Mouse (Mus musculus) left cerebral cortex, adult 11 months (tissue): ENCODE results near the gene Gm17409.

Experiments
- DNase-seq: peaks from one replicate; pipeline ENCODE4 v3.0.0; 2022; ENCODE audit warnings: low spot score

Gene Gm17409

DNA sequence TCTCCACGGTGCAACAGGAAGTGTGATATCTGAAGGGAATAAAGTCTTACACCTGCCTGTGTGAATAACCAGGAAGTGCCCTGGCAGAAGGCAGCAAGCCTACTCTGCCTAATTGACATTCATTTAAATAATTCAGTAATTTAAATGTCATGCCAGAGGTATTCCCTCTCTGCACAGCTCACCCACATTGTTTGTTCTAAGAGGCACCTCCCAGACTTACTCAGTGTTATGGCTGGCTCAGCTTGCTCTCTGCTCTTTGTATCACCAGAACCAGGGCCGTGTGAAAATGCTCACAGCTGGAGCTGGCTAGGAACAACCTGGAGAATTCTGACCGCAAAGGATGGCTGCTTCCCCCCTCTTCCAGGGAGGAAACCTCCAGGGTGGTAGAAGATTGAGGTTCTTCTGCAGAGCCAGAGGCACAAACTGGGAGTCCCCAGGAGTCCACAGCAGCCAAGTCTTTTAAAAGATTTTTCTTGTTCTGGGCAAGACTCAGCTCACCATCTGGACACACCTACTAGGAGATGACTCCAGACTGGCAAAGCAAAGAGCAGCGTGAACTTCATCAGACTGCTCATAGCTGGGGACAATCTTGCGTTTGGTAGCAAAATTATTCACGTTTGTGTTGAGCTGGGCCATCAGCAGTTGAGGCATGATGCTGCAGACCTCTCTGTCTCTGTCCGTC, 14.5 kb downstream of the Gm17409 start:
- no peak for DNase-seq

GRCm38 (mm10) chr2:58485152-58485551, 15.2 kb downstream of the Gm17409 start:
- DNase-seq: no peak

DNA sequence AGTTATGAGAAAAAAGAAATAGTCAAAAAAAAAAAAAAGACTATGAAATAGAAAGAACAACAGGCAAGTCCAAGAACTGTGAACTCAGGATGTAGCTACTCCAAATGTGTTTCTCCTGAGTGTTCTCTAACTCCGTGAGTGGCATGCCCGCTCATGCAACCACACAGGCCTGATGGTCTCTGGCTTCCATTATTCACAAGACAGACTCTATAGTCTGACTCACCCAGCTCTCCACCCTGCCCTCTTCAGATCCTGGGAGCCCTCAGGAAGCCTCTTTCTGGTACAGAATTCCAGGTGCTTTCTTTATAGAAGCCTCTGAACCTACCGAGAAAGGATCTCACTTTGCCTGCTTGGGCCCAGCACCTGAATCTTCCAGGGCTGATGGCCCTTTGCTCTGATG, 15.8 kb downstream of the Gm17409 start:
- DNase-seq: no peak

DNA sequence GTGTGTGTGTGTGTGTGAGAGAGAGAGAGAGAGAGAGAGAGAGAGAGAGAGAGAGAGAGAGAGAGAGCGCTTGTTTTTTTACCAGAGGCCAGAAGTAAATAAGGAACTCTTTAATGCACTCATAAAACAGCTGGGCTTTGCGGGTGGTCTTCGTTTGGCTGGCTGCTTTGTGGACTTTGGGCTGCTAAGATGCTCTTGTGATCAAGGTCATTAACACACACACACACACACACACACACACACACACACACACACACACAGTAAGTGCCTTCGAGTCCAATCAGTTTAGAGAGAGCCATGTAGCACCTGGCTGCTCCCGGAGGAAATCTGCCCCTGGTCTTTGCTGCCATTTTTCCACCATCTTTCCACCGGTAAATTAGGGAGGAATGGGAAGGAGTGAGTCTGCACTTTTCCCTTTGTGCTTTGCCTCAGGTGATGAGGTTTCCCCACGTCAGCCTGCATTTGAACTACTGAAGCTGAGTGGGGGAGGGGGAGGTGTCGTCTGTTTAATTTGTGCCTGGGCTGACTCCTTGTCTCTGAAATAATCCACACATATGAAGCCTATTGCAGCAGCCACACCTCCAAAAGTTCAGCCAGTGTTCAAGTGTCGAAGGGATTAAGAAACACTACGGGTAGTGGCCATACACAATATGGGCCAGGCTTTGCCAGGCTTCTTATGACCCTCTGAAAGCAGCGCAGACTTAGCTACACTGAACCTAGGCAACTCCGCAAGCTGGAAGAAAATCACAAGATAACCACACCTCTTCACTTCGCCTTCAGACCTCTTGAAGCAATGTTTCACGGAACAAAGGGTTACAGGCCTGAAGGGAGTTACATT, 16.7 kb downstream of the Gm17409 start:
- no peak for DNase-seq

DNA sequence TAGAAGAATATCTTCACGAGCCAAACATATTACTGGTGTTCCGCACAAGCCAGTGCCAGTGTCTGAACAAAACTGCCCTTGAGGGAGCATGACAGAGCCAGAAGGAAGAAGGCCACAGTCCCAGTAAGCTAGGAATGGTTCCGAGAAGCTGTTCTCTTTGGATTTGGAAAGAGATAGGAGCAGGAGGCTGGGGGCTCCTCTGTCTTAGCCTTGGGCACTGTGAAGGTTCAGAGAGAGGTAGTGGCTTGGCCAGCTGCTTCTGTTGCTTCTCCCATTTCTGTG, 17.3 kb downstream of the Gm17409 start:
- no peak for DNase-seq

DNA sequence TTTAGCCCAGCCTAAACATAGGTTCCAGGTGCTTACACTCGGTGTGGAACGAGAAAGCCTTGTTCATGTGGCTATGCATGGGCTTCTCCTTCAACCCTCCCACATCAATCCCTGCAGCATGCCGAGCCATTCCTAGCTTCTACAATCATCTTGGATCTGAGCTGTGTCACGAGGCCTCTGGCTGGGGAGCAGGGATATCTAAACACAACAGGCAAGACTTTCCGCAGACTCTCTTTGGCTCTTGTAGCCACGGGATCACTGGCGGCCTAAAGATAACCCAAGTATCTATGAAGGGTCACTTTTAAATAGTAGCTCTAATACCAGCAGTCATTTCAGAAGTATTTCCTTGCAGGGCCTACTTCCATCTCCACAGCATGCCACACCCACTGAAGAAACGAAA, 18.5 kb downstream of the Gm17409 start:
- DNase-seq: no peak

DNA sequence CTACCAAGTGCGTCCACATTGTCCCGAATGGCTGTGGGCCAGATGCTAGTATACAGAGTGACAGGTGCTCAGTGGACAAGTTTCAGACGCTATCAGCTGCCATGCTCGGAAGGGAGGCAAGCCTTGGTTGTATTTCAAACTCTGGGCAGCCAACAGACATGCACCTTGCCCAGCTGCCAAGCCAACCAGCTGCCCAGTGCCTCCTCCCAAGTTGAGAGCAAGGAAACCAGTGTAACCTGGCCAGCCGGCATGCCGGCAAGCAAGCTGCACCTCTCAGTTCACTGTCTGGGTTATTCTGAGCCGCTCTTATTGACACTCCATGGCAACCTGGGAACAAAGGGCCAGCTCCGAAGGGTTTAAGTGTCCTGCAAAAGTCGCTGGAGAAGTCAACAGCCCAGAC, 19.4 kb downstream of the Gm17409 start:
- no peak for DNase-seq

- no peak for DNase-seq
These were observed 24.0 kb downstream of the Gm17409 start for GRCm38 (mm10) chr2:58493685-58494635.

DNA sequence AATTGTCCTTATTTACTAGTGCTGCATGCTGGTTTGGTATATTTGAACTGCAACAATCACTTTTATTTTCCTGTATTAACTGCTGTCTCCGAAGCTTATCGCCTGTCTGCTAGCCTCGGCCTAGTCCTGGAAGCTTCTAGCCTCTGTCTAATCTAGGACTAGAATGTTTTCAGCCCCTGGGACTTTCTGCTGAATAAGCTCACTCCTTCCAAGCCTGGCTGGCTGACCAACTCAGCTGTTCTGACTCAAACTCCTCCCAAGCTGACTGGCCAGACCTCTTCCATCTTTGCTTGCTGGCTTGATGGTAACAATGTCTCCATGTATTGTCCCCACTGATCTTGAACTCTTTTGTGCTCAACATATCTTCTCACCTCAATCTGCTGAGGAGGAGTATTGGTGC, 25.4 kb downstream of the Gm17409 start:
- no peak for DNase-seq

GRCm38 (mm10) chr2:58496647-58497410, 26.9 kb downstream of the Gm17409 start:
- DNase-seq: no peak

DNA sequence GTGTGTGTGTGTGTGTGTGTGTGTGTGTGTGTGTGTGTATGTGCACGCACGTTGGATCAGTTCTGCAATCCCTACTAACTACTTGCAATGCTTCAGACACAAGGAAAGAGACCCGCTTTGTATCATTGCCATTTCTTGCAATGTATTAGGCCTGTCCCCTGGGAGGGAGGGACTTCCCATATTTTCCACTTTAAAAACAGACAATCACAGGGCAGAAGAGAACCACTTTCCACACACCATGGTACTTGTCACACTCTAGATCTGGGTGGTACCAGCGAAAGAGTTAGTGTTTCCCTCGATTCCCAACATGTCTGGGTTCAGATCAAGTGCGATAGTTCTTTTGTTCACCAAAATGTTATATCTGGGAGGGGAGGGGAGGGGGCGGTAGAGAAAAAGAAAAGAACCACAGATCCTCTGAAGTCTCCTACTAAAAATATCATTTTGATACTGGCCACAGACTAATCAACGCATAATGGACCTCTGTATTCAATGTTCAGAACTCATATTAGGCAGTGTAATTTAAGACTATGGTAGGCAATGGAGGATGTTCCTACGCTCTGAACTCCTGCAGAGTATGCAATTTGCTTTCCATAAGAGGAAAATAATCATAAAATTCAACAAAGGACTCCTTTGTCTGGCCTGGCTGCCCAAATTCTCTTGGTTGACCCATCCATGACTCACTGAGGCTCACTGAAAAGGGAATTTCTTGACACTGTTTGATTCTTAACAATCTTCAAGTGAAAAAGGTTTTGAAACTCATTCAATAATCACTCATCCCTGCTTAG, 35.6 kb downstream of the Gm17409 start:
- DNase-seq: no peak

DNA sequence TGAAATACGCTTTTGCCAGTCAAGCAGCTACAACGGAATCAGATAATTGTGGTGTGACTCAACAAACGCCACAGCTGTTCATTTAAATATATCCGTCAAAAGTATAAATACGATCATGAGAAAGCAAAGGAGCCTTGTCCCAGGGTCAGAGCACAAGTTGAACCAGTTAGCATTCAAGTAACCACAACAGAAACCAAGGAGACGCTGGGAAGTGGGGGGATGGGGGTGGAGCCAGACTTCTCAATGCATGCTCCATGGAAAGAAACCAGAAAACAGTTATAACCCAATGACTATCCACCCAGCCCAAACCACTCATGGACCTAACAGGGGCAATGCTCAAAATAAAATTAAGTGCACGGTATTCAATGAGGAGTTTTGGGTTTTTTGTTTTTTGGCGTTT, 40.3 kb downstream of the Gm17409 start:
- DNase-seq: no peak

- no peak for DNase-seq
These were observed 43.3 kb downstream of the Gm17409 start for GRCm38 (mm10) chr2:58513212-58513611.

- no peak for DNase-seq
These were observed 44.6 kb downstream of the Gm17409 start for GRCm38 (mm10) chr2:58514489-58514888.

GRCm38 (mm10) chr2:58516000-58516399, 46.1 kb downstream of the Gm17409 start:
- DNase-seq: no peak

DNA sequence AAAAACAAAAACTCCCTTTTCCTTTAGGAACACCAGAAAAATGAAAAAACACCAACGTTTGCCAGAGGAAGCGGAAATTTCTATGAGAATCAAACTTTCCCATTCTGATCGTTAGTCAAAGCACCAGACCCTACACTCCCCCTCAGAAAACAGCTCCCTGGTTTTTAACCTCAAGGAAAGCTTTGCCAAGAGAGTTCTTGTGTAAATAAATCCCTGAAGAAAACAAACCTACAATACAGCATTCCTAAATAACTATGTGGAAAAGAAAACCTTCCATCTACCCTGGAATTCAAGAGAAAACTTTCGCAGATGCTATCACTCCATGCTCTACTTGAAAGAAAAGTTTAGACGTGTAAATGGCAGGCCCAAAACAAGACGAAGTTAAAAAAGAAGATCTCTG, 47.0 kb downstream of the Gm17409 start:
- no peak for DNase-seq

GRCm38 (mm10) chr2:58518517-58518916, 48.6 kb downstream of the Gm17409 start:
- no peak for DNase-seq
